Mouse (Mus musculus) bone marrow, adult 2 months (tissue): ENCODE results near the gene Ttc25.

Experiments used
- CTCF ChIP-seq: fragments of 200-500 bp; IDR thresholded peaks from 2 replicates; pipeline ENCODE4 v1.5.1; 2011; ENCODE audit warnings: low read length, control low read depth; ENCODE audit not compliant: control insufficient read depth, insufficient read depth
- POLR2A ChIP-seq: fragments of 200-500 bp; IDR thresholded peaks from 2 replicates; pipeline ENCODE4 v1.6.1; 2011; ENCODE audit warnings: low read depth, mild to moderate bottlenecking, control low read depth, low read length, borderline replicate concordance; ENCODE audit not compliant: control insufficient read depth

GRCm38 (mm10) chr11:100585148-100585547 is 39.7 kb downstream of the Ttc25 start:
- TF ChIP-seq CTCF (no peak), POLR2A (no peak)
